Mouse (Mus musculus) neural tube, embryonic 10.5 days (tissue): ENCODE data around the gene Zfp382.
"Not testable (repeated sequence)": the region's sequence is repeated elsewhere in the genome, so short reads cannot be mapped to it uniquely, and the experiment has no call there.

ENCODE experiments used
- DNase-seq: peaks from one replicate; pipeline ENCODE4 v3.0.0-alpha.2; 2017; ENCODE audit warnings: low spot score; ENCODE audit errors: extremely low spot score

Gene Zfp382

DNA sequence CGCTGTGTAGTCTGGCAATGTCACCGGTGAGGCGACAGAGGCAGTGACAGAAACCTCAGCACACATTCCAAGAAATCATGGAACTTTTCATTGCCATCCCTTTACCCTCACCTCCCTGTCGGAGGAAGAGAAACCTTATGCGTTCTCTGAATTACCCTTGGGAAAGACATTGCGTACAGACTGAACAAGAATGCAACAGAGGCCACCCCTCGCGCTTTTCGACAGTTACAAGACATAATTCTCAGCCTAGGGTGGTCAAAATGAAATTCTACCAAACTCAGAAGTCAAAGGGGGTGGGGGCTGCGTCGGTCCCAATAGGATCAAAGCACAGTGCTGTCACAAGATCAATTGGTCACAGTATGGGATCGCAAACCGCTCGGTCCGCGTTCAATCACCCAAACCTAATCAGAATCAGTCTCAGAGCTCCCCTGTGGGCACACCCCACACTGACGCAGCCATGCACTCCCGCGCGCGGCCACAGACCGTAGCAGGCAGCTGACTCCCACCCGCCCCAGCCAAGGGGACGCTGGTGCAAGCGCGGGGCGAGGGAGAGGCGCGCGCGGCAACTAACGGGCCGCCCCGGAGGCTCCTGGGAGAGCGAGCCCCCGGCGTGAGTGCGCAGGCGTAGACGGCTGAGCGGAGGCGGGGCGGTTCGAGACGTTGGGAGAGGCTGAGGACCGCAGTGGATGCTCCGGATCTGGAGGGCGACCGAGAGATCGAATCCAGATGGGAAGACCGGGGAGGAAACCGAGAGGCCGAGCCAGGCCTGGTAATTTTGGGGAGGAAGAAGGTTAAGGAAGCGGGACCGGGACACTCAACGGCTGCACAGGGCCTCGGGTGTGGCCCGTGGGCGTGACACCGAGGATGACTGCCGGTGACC is at the start of gene Zfp382:
TSS of gene Zfp382 (plus strand) at position 635 of the 880 bp plus-strand sequence.
- peak; percentile 95 for DNase-seq

DNA sequence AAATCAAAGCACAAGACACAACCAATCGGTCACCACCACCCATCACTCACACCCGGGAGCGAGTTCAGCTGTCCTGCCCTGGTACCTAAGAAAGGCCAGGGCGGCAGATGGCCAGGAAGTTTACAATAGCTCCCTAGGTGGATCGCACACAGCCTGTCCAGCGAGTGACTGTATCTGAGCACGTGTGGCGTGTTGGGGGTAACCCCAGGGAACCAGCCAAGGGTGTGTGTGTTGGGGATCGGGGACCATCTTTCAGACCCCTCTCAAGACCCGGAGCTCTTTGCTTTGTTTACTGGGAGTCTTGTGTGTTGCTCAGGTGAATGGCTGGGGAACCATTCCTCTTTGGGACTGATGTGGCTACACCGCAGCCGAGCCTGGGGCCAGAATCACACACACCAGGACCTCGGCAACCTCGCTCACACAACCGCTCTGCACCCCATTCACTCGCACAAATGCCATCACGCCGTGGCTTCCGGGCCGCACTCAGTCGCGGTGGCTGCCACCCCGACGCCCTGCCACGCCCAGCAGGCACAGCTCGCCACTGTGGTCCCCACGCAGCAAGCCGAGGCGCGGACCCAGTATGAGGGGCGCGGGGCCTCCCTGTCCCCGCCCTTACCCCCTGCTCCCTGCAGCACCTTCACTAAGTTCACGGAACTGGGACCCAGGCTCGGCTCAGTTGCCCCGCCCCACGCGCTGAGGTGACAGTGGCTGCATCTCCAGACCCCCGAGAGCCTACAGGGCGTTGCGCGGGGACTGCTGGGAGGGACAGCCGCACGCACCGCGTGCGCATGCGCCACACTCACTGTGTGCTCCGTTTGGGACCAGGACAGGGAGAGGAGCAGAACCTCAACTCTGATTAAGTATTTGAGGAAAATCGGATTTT is 49.4 kb upstream of the Zfp382 start, which contains the start of gene Zfp82:
TSS of gene Zfp82 (minus strand) at position 755 of the 883 bp plus-strand sequence.
- DNase-seq, result peak; percentile 84

GRCm38 (mm10) chr7:30086524-30086923 is 35.2 kb upstream of the Zfp382 start:
- DNase-seq, result no peak

DNA sequence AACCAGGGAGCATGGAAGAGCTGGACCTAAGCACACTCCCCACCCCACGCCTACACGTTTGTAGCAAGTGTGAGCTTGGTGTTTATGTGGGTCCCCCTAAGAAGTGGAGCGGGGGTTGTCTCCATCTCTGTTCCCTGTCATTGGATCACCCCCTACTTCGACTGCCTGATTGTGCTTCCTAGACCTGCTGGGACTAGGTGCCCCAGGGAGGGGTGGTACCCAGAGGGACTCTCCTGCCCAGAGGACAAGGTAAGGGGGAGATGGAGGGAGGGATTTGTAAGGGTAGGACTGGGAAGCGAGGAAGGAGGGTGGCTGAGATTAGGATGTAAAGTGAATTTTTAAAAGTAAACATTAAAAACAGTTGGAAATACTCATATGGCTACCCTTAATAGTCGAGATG is 32.3 kb upstream of the Zfp382 start:
- peak; percentile 31 for DNase-seq

GRCm38 (mm10) chr7:30090092-30090969 is 31.4 kb upstream of the Zfp382 start, which contains the start of the genes Gm26920 and Zfp566:
TSS of gene Gm26920 (minus strand) at chr7:30090410.
TSS of gene Zfp566 (minus strand) at chr7:30090527.
- peak; percentile 98 for DNase-seq

DNA sequence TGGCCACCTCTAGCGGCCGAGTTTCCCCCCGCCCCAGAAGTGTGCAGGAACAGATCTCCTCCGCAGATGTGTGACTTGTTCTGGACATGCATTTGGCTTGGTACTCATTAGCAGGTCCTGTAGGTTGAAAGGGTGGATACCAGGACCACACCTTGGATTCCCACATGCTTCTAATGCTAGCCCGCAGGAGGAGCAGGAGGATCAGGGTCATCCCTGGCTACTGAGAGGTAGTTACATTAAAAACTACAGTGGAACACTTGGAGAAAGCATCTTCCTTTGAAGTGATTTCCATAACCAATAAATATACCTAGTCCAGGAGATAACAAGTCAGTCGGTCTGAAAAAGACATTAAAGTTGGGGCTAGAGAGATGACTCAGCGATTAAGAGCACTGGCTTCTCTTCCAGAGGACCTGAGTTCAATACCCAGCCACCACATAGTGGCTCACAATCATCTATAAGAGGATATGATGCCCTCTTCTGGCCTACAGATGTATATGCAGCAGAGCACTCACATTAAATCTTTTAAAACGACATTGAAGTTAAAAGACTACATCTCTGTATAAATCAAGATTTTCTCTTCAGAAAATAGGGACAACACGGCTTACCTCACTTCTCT is 30.7 kb upstream of the Zfp382 start:
- no peak for DNase-seq

GRCm38 (mm10) chr7:30092666-30093065 is 29.1 kb upstream of the Zfp382 start:
- DNase-seq, result no peak

GRCm38 (mm10) chr7:30093918-30094415 is 27.8 kb upstream of the Zfp382 start:
- DNase-seq, result no peak

DNA sequence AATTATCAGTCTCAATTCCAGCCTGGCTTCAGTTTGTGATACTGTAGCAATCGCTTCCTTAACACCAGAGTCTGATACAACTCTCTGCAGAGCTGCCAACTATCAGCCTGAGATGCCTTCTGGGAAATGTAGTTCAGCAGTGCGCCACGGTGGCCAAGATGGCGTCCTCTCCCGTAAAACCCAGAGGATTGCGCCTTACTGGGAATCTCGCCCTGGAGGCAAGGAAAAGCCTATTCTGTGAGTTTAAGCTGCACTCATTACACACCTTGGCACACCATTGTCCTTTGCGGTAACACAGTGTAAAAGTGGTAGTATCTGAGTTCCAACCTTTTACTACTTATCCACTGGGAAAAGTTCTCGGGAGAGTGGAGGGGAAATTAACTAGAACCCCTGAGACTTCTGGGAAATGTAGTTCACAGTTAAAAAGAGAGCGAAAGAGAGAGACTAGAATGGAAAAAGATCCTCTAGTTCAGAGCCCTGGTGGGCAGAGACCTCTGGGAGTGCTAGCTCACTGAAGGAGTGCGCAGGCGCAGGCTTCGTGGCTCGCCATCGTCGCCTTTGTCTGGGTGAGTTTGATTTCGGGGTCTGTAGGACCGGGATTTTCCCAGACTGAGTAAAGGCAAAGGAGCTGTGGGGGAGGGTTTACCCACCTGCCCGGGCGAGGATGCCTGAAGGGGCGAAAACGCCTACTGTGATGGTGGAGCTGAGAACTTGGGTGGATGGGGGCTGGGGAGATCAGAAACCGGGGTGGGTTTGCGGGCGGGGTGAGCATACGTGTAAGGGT is 26.9 kb upstream of the Zfp382 start, which contains the start of gene Zfp260:
TSS of gene Zfp260 (plus strand) at position 132 of the 784 bp plus-strand sequence.
- peak; percentile 93 for DNase-seq

- peak; percentile 36 for DNase-seq
Measured at GRCm38 (mm10) chr7:30095551-30096125, 26.1 kb upstream of the Zfp382 start.

DNA sequence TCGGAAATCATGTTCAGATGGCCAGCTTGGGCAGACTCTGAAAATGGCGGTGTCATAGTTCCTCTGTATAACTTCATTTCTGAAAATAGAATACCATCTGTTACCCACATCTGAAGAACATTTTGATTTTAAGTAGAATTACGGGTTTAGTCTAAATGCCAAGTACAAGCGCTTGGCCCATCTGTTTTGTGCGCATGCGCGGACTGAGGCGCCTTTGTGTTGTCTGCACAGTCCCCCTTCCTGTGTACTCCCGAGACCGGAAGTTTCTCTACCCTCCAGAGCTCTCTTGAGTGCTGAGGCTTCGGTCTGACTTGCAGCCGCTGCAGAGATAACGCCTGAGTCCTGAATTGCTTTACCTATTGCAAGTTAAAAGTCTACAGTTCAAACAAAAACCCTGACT is 22.4 kb upstream of the Zfp382 start:
- no peak for DNase-seq

- DNase-seq, result no peak
Measured at GRCm38 (mm10) chr7:30116076-30116475, 5.7 kb upstream of the Zfp382 start.

DNA sequence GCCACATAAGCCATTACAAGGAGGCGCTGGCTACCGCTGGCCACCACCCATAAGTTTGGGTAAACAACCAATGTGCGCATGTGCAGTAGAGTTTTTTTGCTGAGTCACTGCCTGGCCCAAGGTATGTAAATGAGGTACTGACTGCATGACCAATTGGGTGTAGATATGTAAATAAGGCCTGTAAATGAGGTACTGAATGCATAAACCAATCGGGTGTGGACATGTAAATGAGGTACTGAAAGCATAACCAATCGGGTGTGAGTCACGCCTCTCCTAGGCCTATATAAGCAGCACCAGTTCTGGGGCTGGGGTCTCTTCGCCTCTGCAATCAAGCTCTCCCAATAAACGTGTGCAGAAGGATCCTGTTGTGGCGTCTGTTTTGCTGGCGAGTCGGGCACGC is 3.8 kb upstream of the Zfp382 start:
- not testable (repeated sequence) for DNase-seq

GRCm38 (mm10) chr7:30122188-30122530 is 417 bp downstream of the Zfp382 start:
- DNase-seq, result no peak

DNA sequence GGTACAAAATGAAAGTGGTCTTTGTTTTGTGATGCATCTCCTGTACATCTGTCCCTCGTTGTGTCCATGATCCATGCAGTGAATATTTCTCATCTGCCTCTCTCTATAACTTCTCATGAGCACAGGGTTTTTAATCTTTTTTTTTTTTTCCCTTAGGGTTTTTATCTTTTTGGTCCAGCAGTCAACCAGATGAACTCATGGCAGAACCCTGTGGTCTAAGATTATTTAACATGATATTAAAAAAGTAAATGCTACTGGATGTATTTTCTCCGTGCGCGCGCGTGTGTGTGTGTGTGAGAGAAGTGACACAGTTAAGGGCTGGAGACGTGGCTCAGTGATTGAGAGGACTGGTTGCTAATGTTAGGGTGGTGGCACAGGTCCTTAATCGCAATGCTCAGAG is 8.2 kb downstream of the Zfp382 start:
- no peak for DNase-seq

DNA sequence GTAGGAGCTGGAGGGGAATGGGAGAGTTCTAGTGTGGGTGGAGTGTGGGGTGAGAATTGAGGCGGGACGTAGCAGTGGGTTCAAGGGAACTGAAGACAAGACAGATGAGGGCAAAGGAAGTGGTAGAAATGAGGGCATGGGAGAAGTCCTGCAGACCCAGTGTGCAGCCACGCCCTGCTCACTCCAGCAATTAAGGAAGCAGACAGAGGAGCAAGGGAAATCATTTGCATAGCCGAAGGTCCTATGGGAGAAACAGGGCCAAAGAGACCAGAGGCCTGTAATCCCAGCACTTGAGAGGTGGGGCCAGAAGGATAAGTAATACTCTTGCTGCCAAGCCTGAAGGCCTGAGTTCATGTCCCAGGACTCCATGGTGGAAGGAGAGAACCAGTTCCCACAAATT is 10.7 kb downstream of the Zfp382 start:
- no peak for DNase-seq

GRCm38 (mm10) chr7:30136826-30137225 is 15.1 kb downstream of the Zfp382 start:
- DNase-seq, result no peak

DNA sequence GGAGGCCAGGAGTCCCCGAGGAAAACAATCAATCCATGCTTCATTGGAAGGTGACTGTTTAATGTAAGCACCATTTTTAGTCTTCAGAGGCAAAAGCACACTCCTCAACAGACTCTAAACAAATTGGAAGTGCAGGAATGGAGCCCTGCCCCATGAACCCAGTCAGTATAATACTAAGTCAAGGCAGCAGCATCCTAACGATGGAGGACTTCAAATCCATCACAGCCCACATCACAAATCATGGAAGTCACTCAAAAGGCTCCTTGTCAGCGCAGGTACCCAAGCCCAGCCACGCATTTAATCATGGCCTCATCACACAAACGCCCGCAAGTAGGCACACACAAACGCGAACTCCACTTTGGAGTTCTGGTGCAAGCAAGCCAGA is 21.4 kb downstream of the Zfp382 start:
- DNase-seq, result no peak

- peak; percentile 89 for DNase-seq
Measured at GRCm38 (mm10) chr7:30143555-30144209, 21.9 kb downstream of the Zfp382 start.
